Mouse (Mus musculus) lung, adult 2 months (tissue): Measurements from ENCODE around the gene Immp2l.

Source experiments
- CTCF ChIP-seq: fragments of 200-500 bp; IDR thresholded peaks from 2 replicates; pipeline ENCODE4 v1.5.1; 2011; ENCODE audit warnings: mild to moderate bottlenecking, low read length, control low read depth; ENCODE audit not compliant: insufficient read depth
- POLR2A ChIP-seq: fragments of 200-500 bp; IDR thresholded peaks from 2 replicates; pipeline ENCODE4 v1.6.1; 2011; ENCODE audit warnings: low read depth, mild to moderate bottlenecking, control low read depth, low read length, borderline replicate concordance; ENCODE audit errors: extremely low read depth

DNA sequence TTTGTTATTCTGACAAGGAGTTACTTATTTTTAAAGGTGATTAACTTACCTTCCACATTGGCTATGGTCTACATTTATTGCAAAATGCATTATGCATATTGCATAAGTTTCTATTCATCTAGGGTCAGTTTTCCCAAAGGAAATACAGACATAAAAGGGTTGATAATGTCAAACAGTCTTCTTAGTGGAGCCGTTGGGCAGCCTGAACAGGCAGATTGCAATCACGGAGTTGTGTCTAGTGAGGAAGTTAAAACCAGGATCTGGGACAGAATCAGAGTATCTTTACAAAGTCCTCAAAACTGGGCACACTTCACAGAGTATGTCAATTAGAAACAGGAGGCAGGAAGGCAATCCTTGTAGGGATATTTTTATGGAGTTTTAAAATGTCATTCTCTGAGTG is 300.5 kb downstream of the Immp2l start:
- TF ChIP-seq POLR2A (no peak), CTCF (no peak)
